Mouse (Mus musculus) forebrain, embryonic 16.5 days (tissue): ENCODE measurements around the gene Pkmyt1. TPM values are rescaled to one million over a fixed set of nuclear protein-coding genes. Genes with fewer than 3 reads are reported as not detected.

Experiments used
- ATAC-seq: fragments of 200-750 bp; cut with Nextera tagmentation; 2 replicates; pipeline ENCODE4 v1.8.0; 2017; ENCODE audit warnings: mild to moderate bottlenecking, moderate library complexity
- H3K27ac ChIP-seq: fragments of 300-500 bp; sonication (generic); 2 replicates; pipeline ENCODE4 v1.5.1; 2014; ENCODE audit warnings: low read length, control low read depth
- H3K27me3 ChIP-seq: fragments of 300-500 bp; sonication (generic); replicated peaks from 2 replicates; pipeline ENCODE4 v1.6.1; 2014; ENCODE audit warnings: low read length; ENCODE audit not compliant: control insufficient read depth, insufficient read depth
- H3K36me3 ChIP-seq: fragments of 300-500 bp; sonication (generic); 2 replicates; pipeline ENCODE4 v1.6.1; 2014; ENCODE audit not compliant: control insufficient read depth, insufficient read depth
- H3K4me1 ChIP-seq: fragments of 300-500 bp; sonication (generic); replicated peaks from 2 replicates; pipeline ENCODE4 v1.6.1; 2014; ENCODE audit warnings: low read length; ENCODE audit not compliant: control insufficient read depth, insufficient read depth
- H3K4me2 ChIP-seq: fragments of 300-500 bp; sonication (generic); 2 replicates; pipeline ENCODE4 v1.6.1; 2014; ENCODE audit warnings: mild to moderate bottlenecking, low read length, control low read depth
- H3K4me3 ChIP-seq: fragments of 300-500 bp; sonication (generic); replicated peaks from 2 replicates; pipeline ENCODE4 v1.5.1; 2014; ENCODE audit warnings: mild to moderate bottlenecking, low read length, control low read depth
- H3K9ac ChIP-seq: fragments of 300-500 bp; sonication (generic); replicated peaks from 2 replicates; pipeline ENCODE4 v1.6.1; 2014; ENCODE audit warnings: low read depth, low read length, control low read depth
- H3K9me3 ChIP-seq: fragments of 300-500 bp; sonication (generic); 2 replicates; pipeline ENCODE4 v1.6.1; 2016; ENCODE audit warnings: low read length; ENCODE audit not compliant: control insufficient read depth
- WGBS: fragments of 180-500 bp; shearing (Covaris S2); extraction: QIAGEN DNeasy Blood & Tissue Kit; methylation state at CpG from one replicate; pipeline ENCODE4 v1.1.7; 2014; 5-methylcytosine and 5-hydroxymethylcytosine counted together
- polyA plus RNA-seq: library from polyadenylated mRNA; unstranded; fragments of >200 nt; fragmentation: Nextera tagmentation; extraction: Ambion mirVana; gene quantifications from 2 replicates; pipeline ENCODE4 v1.2.1, GENCODE M21; 2015

Gene Pkmyt1
- polyA plus RNA-seq, 1 experiment from 2014 or later: 25.0 TPM

DNA sequence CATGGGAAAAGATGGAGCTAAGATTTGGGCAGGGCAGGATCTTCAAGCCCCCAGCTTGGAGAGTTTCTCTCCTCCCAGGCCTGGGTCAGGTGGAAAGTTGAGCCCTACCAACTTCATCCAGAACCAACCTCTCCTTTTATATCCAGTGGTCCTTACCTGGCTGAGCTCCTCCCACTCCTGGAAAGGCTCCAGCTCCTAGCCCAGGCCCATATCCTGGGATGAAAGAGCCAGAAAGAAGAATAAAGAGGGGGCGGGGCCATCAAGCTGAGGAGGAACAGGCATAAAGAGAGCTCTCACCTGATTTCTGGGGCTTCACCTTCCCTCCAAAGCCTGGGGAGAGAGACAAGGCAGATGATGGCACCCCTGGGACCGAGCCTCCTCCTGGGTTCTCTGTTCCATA lies 9.1 kb upstream of the Pkmyt1 start:
- Histone ChIP-seq H3K4me2 (no peak overlapping the region), H3K9me3 (no peaks in the 10 kb centered on the region), H3K27ac (no peak overlapping the region), H3K4me1 (no peaks in the 10 kb centered on the region), H3K27me3 (no peaks in the 10 kb centered on the region; the same call in 1 of the 2 replicates), H3K9ac (no peak overlapping the region), H3K4me3 (no peak overlapping the region), H3K36me3 (no peaks in the 10 kb centered on the region)
- no peak for ATAC-seq
- WGBS: 40% methylated on average over 2 of the region's 2 CpGs

DNA sequence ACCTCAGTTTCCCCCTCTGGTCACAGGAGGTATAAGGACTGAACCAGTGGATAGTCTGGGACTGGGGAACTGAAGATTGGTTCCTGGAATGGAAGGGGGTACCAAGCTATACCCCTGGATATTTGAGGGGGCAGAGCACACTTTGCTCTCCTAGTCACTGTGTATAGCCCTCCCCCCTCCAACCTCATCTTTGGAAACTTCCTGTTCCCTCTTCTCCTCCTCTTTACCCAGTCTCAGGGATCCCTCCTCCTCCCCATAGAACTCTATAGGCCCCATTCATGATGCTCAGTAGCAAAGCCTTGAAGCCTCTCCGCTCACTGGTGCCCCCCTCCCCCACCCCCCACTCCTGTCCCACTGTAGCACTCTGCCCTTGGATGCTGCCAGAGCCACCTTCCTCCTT lies 6.7 kb upstream of the Pkmyt1 start:
- Histone ChIP-seq H3K9me3 (no peaks in the 10 kb centered on the region), H3K4me3 (no peak overlapping the region), H3K4me2 (no peak overlapping the region), H3K4me1 (no peaks in the 10 kb centered on the region), H3K36me3 (no peaks in the 10 kb centered on the region), H3K27me3 (no peaks in the 10 kb centered on the region; the same call in 1 of the 2 replicates), H3K27ac (no peak overlapping the region), H3K9ac (no peak overlapping the region)
- WGBS: 25% methylated on average over 1 of the region's 1 CpGs
- no peak for ATAC-seq

DNA sequence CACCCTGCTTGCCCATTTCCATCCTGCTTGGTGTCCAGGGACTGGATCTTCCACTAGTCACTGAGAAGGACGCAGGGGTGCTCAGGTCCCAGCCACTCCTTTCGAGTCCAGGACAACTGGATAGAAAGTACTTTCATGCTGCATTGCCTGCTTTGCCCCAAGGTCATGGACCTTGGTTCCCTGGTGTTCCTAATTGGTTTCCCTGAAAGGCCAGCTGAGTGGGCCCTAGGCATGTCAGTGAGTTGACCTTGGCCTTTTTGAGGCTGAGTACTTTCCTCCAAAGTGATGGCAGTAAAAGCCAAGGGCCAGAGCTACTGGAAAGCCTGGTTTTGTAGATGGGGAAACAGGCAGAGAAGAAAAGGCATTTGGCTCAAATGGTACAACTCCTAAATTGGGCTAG lies 4.2 kb upstream of the Pkmyt1 start:
- H3K4me1 ChIP-seq: peaks cover 5% of the 10 kb centered on the region; the same call in 1 of the 2 replicates
- ATAC-seq: no peak
- no peaks in the 10 kb centered on the region; the same call in 1 of the 2 replicates for H3K27me3 ChIP-seq
- H3K27ac ChIP-seq: no peak overlapping the region
- H3K36me3 ChIP-seq: no peaks in the 10 kb centered on the region
- no peak overlapping the region for H3K9ac ChIP-seq
- WGBS: 86% methylated on average over 2 of the region's 2 CpGs
- no peaks in the 10 kb centered on the region for H3K9me3 ChIP-seq
- no peak overlapping the region for H3K4me3 ChIP-seq
- no peak overlapping the region for H3K4me2 ChIP-seq

GRCm38 (mm10) chr17:23722376-23723125 lies 3.6 kb upstream of the Pkmyt1 start, which contains the start of gene 1520401A03Rik:
1520401A03Rik (minus strand) TSS chr17:23722783.
- H3K27ac ChIP-seq: no peak within 1 kb of the TSS
- no peaks in the 10 kb centered on the region; the same call in 1 of the 2 replicates for H3K27me3 ChIP-seq
- H3K4me1 ChIP-seq: peaks cover 6% of the 10 kb centered on the region; the same call in 1 of the 2 replicates
- no peak for ATAC-seq
- no peak within 1 kb of the TSS for H3K4me2 ChIP-seq
- no peak within 1 kb of the TSS for H3K9ac ChIP-seq
- H3K36me3 ChIP-seq: no peaks in the 10 kb centered on the region
- no peaks in the 10 kb centered on the region for H3K9me3 ChIP-seq
- H3K4me3 ChIP-seq: no peak within 1 kb of the TSS
- 81% methylated on average over 7 of the region's 7 CpGs for WGBS

GRCm38 (mm10) chr17:23725477-23725876 lies 659 bp upstream of the Pkmyt1 start:
- Histone ChIP-seq H3K4me2 (peak overlapping the region; percentile 82), H3K27ac (no peak overlapping the region), H3K4me1 (peaks cover 6% of the 10 kb centered on the region; the same call in 1 of the 2 replicates), H3K9ac (peak overlapping the region; percentile 43), H3K36me3 (no peaks in the 10 kb centered on the region), H3K27me3 (no peaks in the 10 kb centered on the region), H3K4me3 (peak overlapping the region; percentile 65), H3K9me3 (no peaks in the 10 kb centered on the region)
- WGBS: 67% methylated on average over 4 of the region's 4 CpGs
- no peak for ATAC-seq

DNA sequence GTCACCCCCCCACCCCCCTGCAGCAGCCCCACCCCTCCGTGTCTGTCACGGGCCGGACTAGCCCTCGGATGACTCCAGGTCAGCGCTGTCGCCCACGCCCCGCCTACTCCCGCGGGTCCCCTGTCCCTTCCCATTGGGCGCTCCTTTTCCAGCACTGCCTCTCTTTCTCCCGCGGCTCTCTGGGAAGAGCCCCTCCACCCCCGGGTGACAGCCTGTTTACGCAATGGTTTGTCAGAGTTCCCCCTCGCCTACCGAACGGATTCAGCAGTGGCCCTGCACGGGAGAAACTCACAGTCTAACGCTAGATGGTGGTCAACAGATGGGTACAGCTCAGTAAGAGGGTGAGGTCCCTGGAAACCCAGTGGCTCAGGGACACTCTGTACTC lies 614 bp downstream of the Pkmyt1 start:
- Histone ChIP-seq H3K9ac (peak overlapping the region; percentile 55), H3K4me2 (peak overlapping the region; percentile 82), H3K4me3 (peak overlapping the region; percentile 65), H3K4me1 (peaks cover 6% of the 10 kb centered on the region; the same call in 1 of the 2 replicates), H3K27ac (peak overlapping the region; percentile 34; the same call in 1 of the 2 replicates), H3K36me3 (no peaks in the 10 kb centered on the region), H3K9me3 (no peaks in the 10 kb centered on the region), H3K27me3 (no peaks in the 10 kb centered on the region)
- WGBS: 1% methylated on average over 20 of the region's 20 CpGs
- peak; percentile 78 for ATAC-seq

DNA sequence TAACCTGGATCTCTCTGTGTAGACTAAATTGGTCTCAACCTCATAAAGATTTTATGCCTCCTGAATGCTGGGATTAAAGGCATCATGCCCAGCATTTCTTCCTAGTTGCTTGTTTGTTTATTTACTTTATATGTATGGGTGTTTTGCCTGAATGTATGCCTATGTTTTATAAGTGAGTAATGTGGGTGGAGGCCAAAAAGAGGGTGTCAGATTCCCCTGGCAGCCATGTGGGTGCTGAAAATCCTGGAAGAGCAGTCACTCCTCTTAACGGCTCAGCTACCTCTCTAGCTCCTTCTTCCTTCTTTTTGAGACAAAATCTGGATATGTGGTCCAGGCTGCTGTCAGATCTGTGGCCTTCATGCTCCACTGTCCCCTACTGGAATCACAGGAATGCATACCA lies 4.3 kb downstream of the Pkmyt1 start:
- H3K9me3 ChIP-seq: no peaks in the 10 kb centered on the region
- H3K36me3 ChIP-seq: no peaks in the 10 kb centered on the region
- ATAC-seq: no peak
- WGBS: 52% methylated on average over 1 of the region's 1 CpGs
- no peaks in the 10 kb centered on the region for H3K27me3 ChIP-seq
- H3K4me2 ChIP-seq: no peak overlapping the region
- peaks cover 6% of the 10 kb centered on the region; the same call in 1 of the 2 replicates for H3K4me1 ChIP-seq
- no peak overlapping the region for H3K27ac ChIP-seq
- H3K4me3 ChIP-seq: no peak overlapping the region
- H3K9ac ChIP-seq: no peak overlapping the region

DNA sequence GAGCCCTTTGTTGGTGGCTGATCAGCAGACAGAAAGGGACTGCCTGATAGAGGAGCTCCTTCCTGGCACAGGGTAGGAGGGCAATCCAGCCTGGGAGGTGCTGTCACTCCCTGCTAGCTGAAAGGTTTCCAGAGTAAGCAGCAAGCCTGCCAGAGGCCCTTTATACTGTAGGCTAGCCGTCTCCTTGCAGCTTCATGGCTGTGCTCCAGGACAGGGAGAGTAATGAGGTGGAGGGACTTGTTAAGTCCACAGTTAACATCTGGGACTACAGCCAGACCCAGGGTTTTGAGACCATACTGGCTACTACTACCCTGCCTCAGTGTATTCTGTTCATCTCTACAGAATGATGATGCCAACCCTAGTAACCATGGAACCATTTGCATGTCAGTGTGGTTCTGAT lies 8.2 kb downstream of the Pkmyt1 start:
- Histone ChIP-seq H3K9me3 (no peaks in the 10 kb centered on the region), H3K36me3 (peaks cover 6% of the 10 kb centered on the region; the same call in 1 of the 2 replicates), H3K9ac (no peak overlapping the region), H3K4me2 (no peak overlapping the region), H3K27me3 (no peaks in the 10 kb centered on the region), H3K4me3 (no peak overlapping the region), H3K27ac (no peak overlapping the region), H3K4me1 (peaks cover 18% of the 10 kb centered on the region)
- 0 out of 2 replicates have a peak, but pooled peaks have one; percentile 7 for ATAC-seq
- WGBS: 87% methylated on average over 1 of the region's 1 CpGs

DNA sequence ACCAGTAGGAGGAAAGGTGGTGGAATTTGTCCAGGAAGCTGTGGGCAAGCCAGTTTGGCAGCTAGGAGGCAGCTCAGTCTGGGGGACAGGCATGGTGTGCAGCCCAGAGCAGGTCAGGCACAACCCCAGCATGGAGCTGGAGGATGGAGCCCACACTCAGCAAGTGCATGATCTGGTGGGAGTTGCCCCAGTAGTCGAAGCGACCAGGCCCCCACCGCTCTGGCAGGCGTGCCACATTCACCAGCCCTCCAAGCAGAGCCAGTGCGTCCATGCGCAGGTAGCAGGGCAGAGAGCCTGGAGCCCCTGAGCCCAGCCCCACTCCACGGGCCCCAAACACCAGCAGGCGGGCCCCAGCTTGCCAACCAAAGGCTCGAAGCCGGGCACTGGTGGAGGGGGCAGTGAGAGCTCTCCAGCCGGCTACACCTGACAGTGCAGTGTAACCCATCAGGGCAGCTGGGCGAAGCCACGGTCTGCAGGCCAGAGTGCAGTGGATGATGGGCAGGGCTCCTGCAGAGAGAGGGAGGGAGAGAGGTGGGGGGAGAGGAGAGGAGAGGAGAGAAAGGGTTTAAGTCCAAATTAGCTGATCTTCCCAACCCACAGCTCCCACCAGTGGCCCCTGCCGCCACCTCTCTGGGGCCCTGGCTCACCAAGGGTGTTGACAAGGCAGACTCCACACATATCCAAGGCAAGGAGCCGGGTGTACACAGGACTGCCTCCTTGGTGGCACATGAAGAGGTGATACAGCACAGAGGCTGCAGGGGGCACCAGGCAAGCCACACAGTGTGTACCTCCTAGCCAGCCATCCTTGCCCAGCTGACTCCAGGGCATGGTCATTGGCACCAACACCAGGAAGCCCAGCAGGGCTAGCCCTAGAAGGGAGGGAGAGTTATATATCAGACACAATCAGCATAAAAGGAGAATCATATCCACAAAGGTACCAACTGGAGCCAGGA lies 11.6 kb downstream of the Pkmyt1 start:
- WGBS: 58% methylated on average over 15 of the region's 15 CpGs
- Histone ChIP-seq H3K36me3 (peaks cover 6% of the 10 kb centered on the region; the same call in 1 of the 2 replicates), H3K4me2 (no peak overlapping the region), H3K4me1 (peaks cover 33% of the 10 kb centered on the region), H3K9ac (no peak overlapping the region), H3K27ac (no peak overlapping the region), H3K4me3 (no peak overlapping the region), H3K27me3 (peaks cover 23% of the 10 kb centered on the region), H3K9me3 (no peaks in the 10 kb centered on the region)
- no peak for ATAC-seq
